Mouse (Mus musculus) brain, embryonic 14.5 days (tissue): ENCODE measurements around the gene Ncaph2.

ENCODE experiments used
- CTCF ChIP-seq: fragments of 200-500 bp; IDR thresholded peaks from 2 replicates; pipeline ENCODE4 v1.5.1; 2012; ENCODE audit warnings: inconsistent platforms, mild to moderate bottlenecking, moderate library complexity, borderline replicate concordance; ENCODE audit not compliant: insufficient read depth, insufficient read length; ENCODE audit errors: extremely low read depth
- POLR2A ChIP-seq: fragments of 200-500 bp; IDR thresholded peaks from 2 replicates; pipeline ENCODE4 v1.6.1; 2012; ENCODE audit warnings: mild to moderate bottlenecking, inconsistent platforms, borderline replicate concordance; ENCODE audit not compliant: poor library complexity, insufficient read depth, insufficient read length, severe bottlenecking; ENCODE audit errors: extremely low read depth

DNA sequence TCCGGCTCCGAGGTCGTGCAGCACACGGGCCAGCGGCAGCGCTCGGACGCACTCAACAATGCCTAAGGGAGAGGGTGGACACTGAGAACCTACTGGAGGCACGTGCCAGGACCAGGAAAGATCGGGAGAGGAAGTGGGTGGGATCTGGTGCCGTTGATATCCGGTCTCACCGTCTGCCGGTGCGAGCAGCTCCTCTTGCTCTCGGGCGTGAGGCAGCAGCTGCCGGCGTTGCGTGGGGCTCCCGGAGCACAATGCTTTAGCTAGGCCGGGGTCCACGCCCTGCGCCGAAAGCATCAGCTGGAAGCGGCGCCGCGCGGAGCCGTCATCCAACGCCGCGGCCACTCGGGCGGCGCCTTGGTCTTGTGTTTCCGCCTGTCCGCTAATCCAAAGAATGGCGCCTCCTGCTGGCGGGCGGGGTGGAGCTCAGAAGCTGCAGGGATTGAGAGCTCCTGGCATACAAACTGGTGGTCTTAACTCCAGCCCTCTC, 18.3 kb downstream of the Ncaph2 start, which contains the start of gene Sco2:
- TF ChIP-seq CTCF: peak; percentile 96
- TF ChIP-seq POLR2A: peak; percentile 62; the same call in 1 of the 2 replicates
